Mouse (Mus musculus): ENCODE measurements at regions not wholly inside any gene's neighbourhood (a gene's known extent, or its start where the extent isn't known, plus 50 kb on each side); places are given as distances from the start of the nearest gene placed in this dataset.

DNA sequence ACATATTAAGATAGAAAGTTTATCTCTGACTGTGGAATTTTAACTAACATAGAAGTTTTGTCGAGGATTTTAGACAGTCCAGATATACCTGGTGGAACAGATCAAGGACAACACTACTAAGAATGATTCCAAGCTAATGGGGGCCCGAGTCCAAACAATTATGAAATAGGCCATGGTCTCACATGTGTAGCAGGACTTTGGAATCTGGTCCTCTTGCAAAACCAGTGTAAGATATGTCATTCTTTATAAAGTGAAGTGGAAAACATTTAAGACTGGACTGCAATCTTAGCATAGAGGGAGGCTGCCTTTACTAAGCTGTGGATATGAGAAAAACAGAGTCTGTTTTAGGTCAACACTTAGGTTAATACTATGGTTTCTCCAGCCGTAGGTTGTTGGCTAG is 311.2 kb downstream of the Ets1 start:
- TF ChIP-seq CTCF (IDR thresholded peaks at IDR 0.05; ENCODE audit: extremely low read depth, insufficient read length, insufficient replicate concordance, low read depth, low read length) (no peak), POLR2A (IDR thresholded peaks at IDR 0.05; ENCODE audit: low read depth, low read length) (no peak)
